Mouse (Mus musculus) lung, adult 2 months (tissue): ENCODE data around the gene Nr1d2.

Experiments used
- CTCF ChIP-seq: fragments of 200-500 bp; IDR thresholded peaks from 2 replicates; pipeline ENCODE4 v1.5.1; 2011; ENCODE audit warnings: mild to moderate bottlenecking, low read length, control low read depth; ENCODE audit not compliant: insufficient read depth
- POLR2A ChIP-seq: fragments of 200-500 bp; IDR thresholded peaks from 2 replicates; pipeline ENCODE4 v1.6.1; 2011; ENCODE audit warnings: low read depth, mild to moderate bottlenecking, control low read depth, low read length, borderline replicate concordance; ENCODE audit errors: extremely low read depth

- TF ChIP-seq CTCF (0 out of 2 replicates have a peak, but pooled peaks have one; percentile 17), POLR2A (no peak)
Observed at GRCm38 (mm10) chr14:18167041-18167440, 71.9 kb downstream of the Nr1d2 start.
